Mouse (Mus musculus) c-Kit-positive CD71-positive TER-119-negative erythroid progenitor cells, embryonic 14.5 days (primary cell): ENCODE measurements at regions not wholly inside any gene's neighbourhood (a gene's known extent, or its start where the extent isn't known, plus 50 kb on each side); places are given as distances from the start of the nearest gene placed in this dataset.
"Not testable (repeated sequence)": the region's sequence is repeated elsewhere in the genome, so short reads cannot be mapped to it uniquely, and the experiment has no call there.

Experiments
- DNase-seq: peaks from one replicate; pipeline ENCODE4 v3.0.0-alpha.2; 2013; ENCODE audit warnings: low read depth

- DNase-seq, result no peak
Measured at GRCm38 (mm10) chr16:55758707-55759067, 80.0 kb downstream of the Nfkbiz start.

- no peak for DNase-seq
Measured at GRCm38 (mm10) chr16:55757952-55758706, 80.6 kb downstream of the Nfkbiz start.

- not testable (repeated sequence) for DNase-seq
Measured at GRCm38 (mm10) chr16:55757422-55757815, 81.3 kb downstream of the Nfkbiz start.

- DNase-seq, result no peak
Measured at GRCm38 (mm10) chr16:55756764-55757421, 81.8 kb downstream of the Nfkbiz start.

GRCm38 (mm10) chr16:55755309-55755832, 83.3 kb downstream of the Nfkbiz start:
- no peak for DNase-seq

- DNase-seq, result no peak
Measured at GRCm38 (mm10) chr16:55754092-55754763, 84.5 kb downstream of the Nfkbiz start.

GRCm38 (mm10) chr16:55753380-55753779, 85.3 kb downstream of the Nfkbiz start:
- no peak for DNase-seq

- no peak for DNase-seq
Measured at GRCm38 (mm10) chr16:55747250-55747649, 91.4 kb downstream of the Nfkbiz start.

GRCm38 (mm10) chr16:55746159-55746558, 92.5 kb downstream of the Nfkbiz start:
- DNase-seq, result no peak

- no peak for DNase-seq
Measured at GRCm38 (mm10) chr16:55745094-55745493, 93.6 kb downstream of the Nfkbiz start.

GRCm38 (mm10) chr16:55741099-55741863, 97.4 kb downstream of the Nfkbiz start:
- DNase-seq, result no peak

- DNase-seq, result no peak
Measured at GRCm38 (mm10) chr16:55738741-55739140, 100.0 kb downstream of the Nfkbiz start.

GRCm38 (mm10) chr16:55735476-55735968, 103.2 kb downstream of the Nfkbiz start:
- DNase-seq, result no peak

GRCm38 (mm10) chr16:55734301-55734700, 104.4 kb downstream of the Nfkbiz start:
- no peak for DNase-seq

GRCm38 (mm10) chr16:55733751-55734150, 104.9 kb downstream of the Nfkbiz start:
- DNase-seq, result no peak

- no peak for DNase-seq
Measured at GRCm38 (mm10) chr16:55731003-55731402, 107.7 kb downstream of the Nfkbiz start.

GRCm38 (mm10) chr16:55726538-55726937, 112.2 kb downstream of the Nfkbiz start:
- no peak for DNase-seq

GRCm38 (mm10) chr16:55720430-55720829, 118.3 kb downstream of the Nfkbiz start:
- no peak for DNase-seq

GRCm38 (mm10) chr16:55710017-55710416, 128.7 kb downstream of the Nfkbiz start:
- DNase-seq, result no peak

GRCm38 (mm10) chr16:55706502-55706901, 132.2 kb downstream of the Nfkbiz start:
- DNase-seq, result no peak

- DNase-seq, result no peak
Measured at GRCm38 (mm10) chr16:55698489-55698892, 140.2 kb downstream of the Nfkbiz start.

GRCm38 (mm10) chr16:55691069-55691468, 147.6 kb downstream of the Nfkbiz start:
- no peak for DNase-seq
